Mouse (Mus musculus) midbrain, embryonic 12.5 days (tissue): ENCODE measurements around the gene Sowahb. TPM values are rescaled to one million over a fixed set of nuclear protein-coding genes. Genes with fewer than 3 reads are reported as not detected.

Experiments used
- ATAC-seq: fragments of 200-750 bp; cut with Nextera tagmentation; 2 replicates; pipeline ENCODE4 v1.8.0; 2017; ENCODE audit warnings: low read depth, moderate TSS enrichment, moderate library complexity; ENCODE audit not compliant: low FRiP score
- H3K27ac ChIP-seq: fragments of 300-500 bp; sonication (generic); replicated peaks from 2 replicates; pipeline ENCODE4 v1.5.1; 2016; ENCODE audit warnings: mild to moderate bottlenecking
- H3K27me3 ChIP-seq: fragments of 300-500 bp; sonication (generic); 2 replicates; pipeline ENCODE4 v1.6.1; 2016; ENCODE audit warnings: mild to moderate bottlenecking
- H3K36me3 ChIP-seq: fragments of 300-500 bp; sonication (generic); 2 replicates; pipeline ENCODE4 v1.6.1; 2016
- H3K4me1 ChIP-seq: fragments of 300-500 bp; sonication (generic); 2 replicates; pipeline ENCODE4 v1.6.1; 2016
- H3K4me2 ChIP-seq: fragments of 300-500 bp; sonication (generic); replicated peaks from 2 replicates; pipeline ENCODE4 v1.6.1; 2016; ENCODE audit warnings: mild to moderate bottlenecking, moderate library complexity
- H3K4me3 ChIP-seq: fragments of 300-500 bp; sonication (generic); 2 replicates; pipeline ENCODE4 v1.5.1; 2016; ENCODE audit warnings: mild to moderate bottlenecking
- H3K9ac ChIP-seq: fragments of 300-500 bp; sonication (generic); replicated peaks from 2 replicates; pipeline ENCODE4 v1.6.1; 2016; ENCODE audit warnings: mild to moderate bottlenecking, moderate library complexity
- H3K9me3 ChIP-seq: fragments of 300-500 bp; sonication (generic); 2 replicates; pipeline ENCODE4 v1.6.1; 2016; ENCODE audit warnings: mild to moderate bottlenecking
- WGBS: fragments of 180-500 bp; shearing (Covaris S2); methylation state at CpG from one replicate; pipeline ENCODE4 v1.1.7; 2016; 5-methylcytosine and 5-hydroxymethylcytosine counted together
- polyA plus RNA-seq: library from polyadenylated mRNA; unstranded; fragments of >200 nt; fragmentation: Nextera tagmentation; extraction: Ambion mirVana; gene quantifications from 2 replicates; pipeline ENCODE4 v1.2.1, GENCODE M21; 2016

The Sowahb gene
- polyA plus RNA-seq, 1 experiment from 2014 or later = 0.04 TPM

GRCm38 (mm10) chr5:93040095-93040494 lies 4.7 kb downstream of the Sowahb start:
- Histone ChIP-seq H3K4me2 (no peak overlapping the region), H3K27ac (no peak overlapping the region), H3K4me1 (peaks cover 14% of the 10 kb centered on the region), H3K9me3 (no peaks in the 10 kb centered on the region), H3K27me3 (peaks cover 42% of the 10 kb centered on the region), H3K36me3 (no peaks in the 10 kb centered on the region), H3K4me3 (no peak overlapping the region), H3K9ac (no peak overlapping the region)
- no peak for ATAC-seq
- 59% methylated on average over 5 of the region's 5 CpGs for WGBS

GRCm38 (mm10) chr5:93036254-93036653 lies 8.6 kb downstream of the Sowahb start:
- WGBS = 77% methylated on average over 7 of the region's 7 CpGs

GRCm38 (mm10) chr5:93035285-93035684 lies 9.5 kb downstream of the Sowahb start:
- 0 out of 2 replicates have a peak, but pooled peaks cover 3% of the 10 kb centered on the region for H3K27me3 ChIP-seq
- ATAC-seq = no peak
- H3K27ac ChIP-seq = no peak overlapping the region
- H3K4me3 ChIP-seq = no peak overlapping the region
- H3K36me3 ChIP-seq = no peaks in the 10 kb centered on the region
- H3K9me3 ChIP-seq = no peaks in the 10 kb centered on the region
- no peaks in the 10 kb centered on the region for H3K4me1 ChIP-seq
- WGBS = 60% methylated on average over 1 of the region's 1 CpGs
- H3K4me2 ChIP-seq = no peak overlapping the region
- H3K9ac ChIP-seq = no peak overlapping the region

More at GRCm38 (mm10) chr5:93036254-93036653, 8.6 kb downstream of the Sowahb start:
- no peaks in the 10 kb centered on the region for H3K4me1 ChIP-seq
- H3K9me3 ChIP-seq = no peaks in the 10 kb centered on the region
- no peak overlapping the region for H3K27ac ChIP-seq
- peaks cover 3% of the 10 kb centered on the region; the same call in 1 of the 2 replicates for H3K27me3 ChIP-seq
- no peak overlapping the region for H3K9ac ChIP-seq
- H3K36me3 ChIP-seq = no peaks in the 10 kb centered on the region
- H3K4me2 ChIP-seq = no peak overlapping the region
- no peak for ATAC-seq
- no peak overlapping the region for H3K4me3 ChIP-seq

GRCm38 (mm10) chr5:93033087-93033870 lies 11.5 kb downstream of the Sowahb start:
- Histone ChIP-seq H3K27me3 (no peaks in the 10 kb centered on the region), H3K9ac (no peak overlapping the region), H3K27ac (no peak overlapping the region), H3K4me1 (no peaks in the 10 kb centered on the region), H3K36me3 (no peaks in the 10 kb centered on the region), H3K4me2 (no peak overlapping the region), H3K4me3 (no peak overlapping the region), H3K9me3 (no peaks in the 10 kb centered on the region)
- WGBS = 83% methylated on average over 5 of the region's 5 CpGs
- no peak for ATAC-seq

- ATAC-seq = no peak
- H3K27ac ChIP-seq = no peak overlapping the region
- H3K9ac ChIP-seq = no peak overlapping the region
- H3K4me2 ChIP-seq = no peak overlapping the region
- H3K36me3 ChIP-seq = no peaks in the 10 kb centered on the region
- no peaks in the 10 kb centered on the region for H3K27me3 ChIP-seq
- no peaks in the 10 kb centered on the region for H3K4me1 ChIP-seq
- H3K9me3 ChIP-seq = no peaks in the 10 kb centered on the region
- WGBS = 87% methylated on average over 4 of the region's 4 CpGs
- H3K4me3 ChIP-seq = no peak overlapping the region
Observed at GRCm38 (mm10) chr5:93032621-93033020, 12.2 kb downstream of the Sowahb start.

GRCm38 (mm10) chr5:93030869-93031268 lies 14.0 kb downstream of the Sowahb start:
- Histone ChIP-seq H3K36me3 (no peaks in the 10 kb centered on the region), H3K9me3 (no peaks in the 10 kb centered on the region), H3K4me3 (no peak overlapping the region), H3K27me3 (no peaks in the 10 kb centered on the region), H3K4me1 (no peaks in the 10 kb centered on the region), H3K27ac (no peak overlapping the region), H3K9ac (no peak overlapping the region), H3K4me2 (no peak overlapping the region)
- WGBS = 55% methylated on average over 3 of the region's 3 CpGs
- no peak for ATAC-seq

GRCm38 (mm10) chr5:93030411-93030810 lies 14.4 kb downstream of the Sowahb start:
- no peak for ATAC-seq
- no peak overlapping the region for H3K27ac ChIP-seq
- H3K9me3 ChIP-seq = no peaks in the 10 kb centered on the region
- H3K9ac ChIP-seq = no peak overlapping the region
- H3K4me2 ChIP-seq = no peak overlapping the region
- no peaks in the 10 kb centered on the region for H3K27me3 ChIP-seq
- 86% methylated on average over 5 of the region's 5 CpGs for WGBS
- H3K4me3 ChIP-seq = no peak overlapping the region
- no peaks in the 10 kb centered on the region for H3K4me1 ChIP-seq
- H3K36me3 ChIP-seq = no peaks in the 10 kb centered on the region

GRCm38 (mm10) chr5:93027120-93027675 lies 17.6 kb downstream of the Sowahb start:
- no peaks in the 10 kb centered on the region for H3K27me3 ChIP-seq
- no peak overlapping the region for H3K27ac ChIP-seq
- H3K4me3 ChIP-seq = no peak overlapping the region
- no peak for ATAC-seq
- WGBS = 62% methylated on average over 9 of the region's 9 CpGs
- H3K36me3 ChIP-seq = no peaks in the 10 kb centered on the region
- H3K9ac ChIP-seq = no peak overlapping the region
- H3K4me1 ChIP-seq = 0 out of 2 replicates have a peak, but pooled peaks cover under 1% of the 10 kb centered on the region
- no peaks in the 10 kb centered on the region for H3K9me3 ChIP-seq
- H3K4me2 ChIP-seq = no peak overlapping the region

GRCm38 (mm10) chr5:93026437-93027119 lies 18.2 kb downstream of the Sowahb start:
- Histone ChIP-seq H3K4me2 (no peak overlapping the region), H3K36me3 (no peaks in the 10 kb centered on the region), H3K4me3 (no peak overlapping the region), H3K27ac (no peak overlapping the region), H3K27me3 (no peaks in the 10 kb centered on the region), H3K9me3 (no peaks in the 10 kb centered on the region), H3K9ac (no peak overlapping the region), H3K4me1 (0 out of 2 replicates have a peak, but pooled peaks cover 2% of the 10 kb centered on the region)
- no peak for ATAC-seq
- 59% methylated on average over 4 of the region's 4 CpGs for WGBS

- no peak overlapping the region for H3K9ac ChIP-seq
- 0 out of 2 replicates have a peak overlapping the region, but pooled peaks have one; percentile 30 for H3K27ac ChIP-seq
- H3K4me1 ChIP-seq = 0 out of 2 replicates have a peak, but pooled peaks cover 2% of the 10 kb centered on the region
- H3K36me3 ChIP-seq = no peaks in the 10 kb centered on the region
- H3K4me3 ChIP-seq = no peak overlapping the region
- H3K9me3 ChIP-seq = no peaks in the 10 kb centered on the region
- ATAC-seq = no peak
- 32% methylated on average over 7 of the region's 7 CpGs for WGBS
- H3K27me3 ChIP-seq = no peaks in the 10 kb centered on the region
- H3K4me2 ChIP-seq = no peak overlapping the region
Observed at GRCm38 (mm10) chr5:93024754-93025280, 20.0 kb downstream of the Sowahb start.

GRCm38 (mm10) chr5:93022126-93022797 lies 22.6 kb downstream of the Sowahb start:
- no peak overlapping the region for H3K4me3 ChIP-seq
- H3K36me3 ChIP-seq = no peaks in the 10 kb centered on the region
- no peak overlapping the region for H3K4me2 ChIP-seq
- no peaks in the 10 kb centered on the region for H3K9me3 ChIP-seq
- H3K4me1 ChIP-seq = 0 out of 2 replicates have a peak, but pooled peaks cover 2% of the 10 kb centered on the region
- ATAC-seq = no peak
- no peak overlapping the region for H3K9ac ChIP-seq
- WGBS = 66% methylated on average over 7 of the region's 7 CpGs
- no peaks in the 10 kb centered on the region for H3K27me3 ChIP-seq
- H3K27ac ChIP-seq = no peak overlapping the region
